Mouse (Mus musculus) forebrain, embryonic 15.5 days (tissue): ENCODE measurements around the gene Ephx4. TPM values are rescaled to one million over a fixed set of nuclear protein-coding genes. Genes with fewer than 3 reads are reported as not detected.
"Not testable (repeated sequence)": the region's sequence is repeated elsewhere in the genome, so short reads cannot be mapped to it uniquely, and the experiment has no call there.

ENCODE experiments used
- ATAC-seq: fragments of 200-750 bp; cut with Nextera tagmentation; replicated peaks from 2 replicates; pipeline ENCODE4 v1.8.0; 2017; ENCODE audit warnings: mild to moderate bottlenecking, moderate TSS enrichment, moderate library complexity
- H3K27ac ChIP-seq: fragments of 300-500 bp; sonication (generic); replicated peaks from 2 replicates; pipeline ENCODE4 v1.5.1; 2015; ENCODE audit warnings: mild to moderate bottlenecking, inconsistent platforms
- H3K27me3 ChIP-seq: fragments of 300-500 bp; sonication (generic); 2 replicates; pipeline ENCODE4 v1.6.1; 2015; ENCODE audit warnings: inconsistent platforms
- H3K36me3 ChIP-seq: fragments of 300-500 bp; sonication (generic); 2 replicates; pipeline ENCODE4 v1.6.1; 2015; ENCODE audit warnings: mild to moderate bottlenecking, inconsistent platforms
- H3K4me1 ChIP-seq: fragments of 300-500 bp; sonication (generic); 2 replicates; pipeline ENCODE4 v1.6.1; 2015; ENCODE audit warnings: inconsistent platforms
- H3K4me2 ChIP-seq: fragments of 300-500 bp; sonication (generic); replicated peaks from 2 replicates; pipeline ENCODE4 v1.6.1; 2015; ENCODE audit warnings: mild to moderate bottlenecking, inconsistent platforms
- H3K4me3 ChIP-seq: fragments of 300-500 bp; sonication (generic); 2 replicates; pipeline ENCODE4 v1.5.1; 2015; ENCODE audit warnings: mild to moderate bottlenecking, inconsistent platforms
- H3K9ac ChIP-seq: fragments of 300-500 bp; sonication (generic); replicated peaks from 2 replicates; pipeline ENCODE4 v1.6.1; 2015; ENCODE audit warnings: mild to moderate bottlenecking, inconsistent platforms
- H3K9me3 ChIP-seq: fragments of 300-500 bp; sonication (generic); 2 replicates; pipeline ENCODE4 v1.6.1; 2016; ENCODE audit warnings: inconsistent platforms
- WGBS: fragments of 180-500 bp; shearing (Covaris S2); methylation state at CpG from one replicate; pipeline ENCODE4 v1.1.7; 2015; ENCODE audit warnings: mixed read lengths; 5-methylcytosine and 5-hydroxymethylcytosine counted together
- polyA plus RNA-seq: library from polyadenylated mRNA; unstranded; fragments of >200 nt; fragmentation: Nextera tagmentation; extraction: Ambion mirVana; gene quantifications from 2 replicates; pipeline ENCODE4 v1.2.1, GENCODE M21; 2015

Ephx4 gene
- polyA plus RNA-seq: 6.0 and 7.4 TPM in 2 replicates

- no peak for ATAC-seq
- WGBS: 17% methylated on average over 5 of the region's 5 CpGs
- Histone ChIP-seq H3K9ac (peak within 1 kb of the TSS; percentile 59), H3K27ac (peak within 1 kb of the TSS; percentile 31; the same call in 1 of the 2 replicates), H3K4me1 (peaks cover 18% of the 10 kb centered on the region), H3K36me3 (no peaks in the 10 kb centered on the region), H3K27me3 (peaks cover 7% of the 10 kb centered on the region), H3K4me2 (peak within 1 kb of the TSS; percentile 97), H3K4me3 (peak within 1 kb of the TSS; percentile 63), H3K9me3 (no peaks in the 10 kb centered on the region)
Measured at GRCm38 (mm10) chr5:107402436-107402835, at the start of gene Ephx4. TSS of gene Ephx4 (plus strand) at chr5:107402736.

- no peak for ATAC-seq
- no peaks in the 10 kb centered on the region for H3K9me3 ChIP-seq
- no peak overlapping the region for H3K27ac ChIP-seq
- H3K4me1 ChIP-seq: no peaks in the 10 kb centered on the region
- H3K27me3 ChIP-seq: no peaks in the 10 kb centered on the region
- WGBS: 60% methylated on average over 3 of the region's 3 CpGs
- H3K36me3 ChIP-seq: no peaks in the 10 kb centered on the region
- no peak overlapping the region for H3K4me2 ChIP-seq
- H3K9ac ChIP-seq: no peak overlapping the region
- H3K4me3 ChIP-seq: no peak overlapping the region
Measured at GRCm38 (mm10) chr5:107353981-107354380, 48.6 kb upstream of the Ephx4 start.

- H3K9ac ChIP-seq: no peak overlapping the region
- H3K9me3 ChIP-seq: no peaks in the 10 kb centered on the region
- 50% methylated on average over 1 of the region's 1 CpGs for WGBS
Measured at GRCm38 (mm10) chr5:107355801-107356200, 46.7 kb upstream of the Ephx4 start.

GRCm38 (mm10) chr5:107357723-107358122 is 44.8 kb upstream of the Ephx4 start:
- 89% methylated on average over 8 of the region's 8 CpGs for WGBS
- Histone ChIP-seq H3K27ac (no peak overlapping the region), H3K4me3 (no peak overlapping the region), H3K4me2 (no peak overlapping the region), H3K27me3 (no peaks in the 10 kb centered on the region), H3K9me3 (no peaks in the 10 kb centered on the region), H3K9ac (no peak overlapping the region), H3K4me1 (peaks cover 10% of the 10 kb centered on the region; the same call in 1 of the 2 replicates), H3K36me3 (no peaks in the 10 kb centered on the region)
- no peak for ATAC-seq

More at GRCm38 (mm10) chr5:107355801-107356200, 46.7 kb upstream of the Ephx4 start:
- Histone ChIP-seq H3K27ac (no peak overlapping the region), H3K27me3 (no peaks in the 10 kb centered on the region), H3K4me1 (peaks cover 10% of the 10 kb centered on the region; the same call in 1 of the 2 replicates), H3K4me3 (no peak overlapping the region), H3K4me2 (no peak overlapping the region), H3K36me3 (no peaks in the 10 kb centered on the region)
- ATAC-seq: no peak

- Histone ChIP-seq H3K4me2 (peak overlapping the region; percentile 49), H3K36me3 (no peaks in the 10 kb centered on the region), H3K9ac (peak overlapping the region; percentile 55), H3K27me3 (no peaks in the 10 kb centered on the region), H3K9me3 (no peaks in the 10 kb centered on the region), H3K4me1 (peaks cover 10% of the 10 kb centered on the region; the same call in 1 of the 2 replicates), H3K27ac (peak overlapping the region; percentile 25; the same call in 1 of the 2 replicates), H3K4me3 (peak overlapping the region; percentile 59)
- ATAC-seq: peak; percentile 97
- under 1% methylated on average over 36 of the region's 40 CpGs for WGBS
Measured at GRCm38 (mm10) chr5:107359395-107360053, 43.0 kb upstream of the Ephx4 start.

- Histone ChIP-seq H3K4me3 (peak overlapping the region; percentile 59), H3K9me3 (no peaks in the 10 kb centered on the region), H3K9ac (peak overlapping the region; percentile 55), H3K27ac (0 out of 2 replicates have a peak overlapping the region, but pooled peaks have one; percentile 25), H3K4me1 (peaks cover 10% of the 10 kb centered on the region; the same call in 1 of the 2 replicates), H3K36me3 (no peaks in the 10 kb centered on the region), H3K4me2 (peak overlapping the region; percentile 49), H3K27me3 (no peaks in the 10 kb centered on the region)
- peak; percentile 11; the same call in 1 of the 2 replicates for ATAC-seq
- WGBS: 12% methylated on average over 8 of the region's 9 CpGs
Measured at GRCm38 (mm10) chr5:107360054-107360730, 42.3 kb upstream of the Ephx4 start.

- Histone ChIP-seq H3K4me2 (no peak overlapping the region), H3K4me1 (no peaks in the 10 kb centered on the region), H3K27ac (no peak overlapping the region), H3K4me3 (no peak overlapping the region), H3K9me3 (no peaks in the 10 kb centered on the region), H3K27me3 (no peaks in the 10 kb centered on the region), H3K9ac (no peak overlapping the region), H3K36me3 (no peaks in the 10 kb centered on the region)
- ATAC-seq: no peak
- WGBS: 58% methylated on average over 3 of the region's 3 CpGs
Measured at GRCm38 (mm10) chr5:107370040-107370439, 32.5 kb upstream of the Ephx4 start.

GRCm38 (mm10) chr5:107371335-107371734 is 31.2 kb upstream of the Ephx4 start:
- Histone ChIP-seq H3K36me3 (no peaks in the 10 kb centered on the region), H3K9ac (no peak overlapping the region), H3K9me3 (no peaks in the 10 kb centered on the region), H3K4me3 (no peak overlapping the region), H3K4me1 (no peaks in the 10 kb centered on the region), H3K27ac (no peak overlapping the region), H3K27me3 (no peaks in the 10 kb centered on the region), H3K4me2 (no peak overlapping the region)
- ATAC-seq: no peak
- 89% methylated on average over 5 of the region's 5 CpGs for WGBS

- no peaks in the 10 kb centered on the region for H3K9me3 ChIP-seq
- 93% methylated on average over 4 of the region's 4 CpGs for WGBS
- H3K4me3 ChIP-seq: no peak overlapping the region
- no peaks in the 10 kb centered on the region for H3K36me3 ChIP-seq
- no peak overlapping the region for H3K27ac ChIP-seq
- H3K27me3 ChIP-seq: no peaks in the 10 kb centered on the region
- no peak overlapping the region for H3K9ac ChIP-seq
- H3K4me1 ChIP-seq: no peaks in the 10 kb centered on the region
- ATAC-seq: no peak
- H3K4me2 ChIP-seq: no peak overlapping the region
Measured at GRCm38 (mm10) chr5:107373256-107373655, 29.3 kb upstream of the Ephx4 start.

- H3K27ac ChIP-seq, H3K9ac ChIP-seq, H3K4me1 ChIP-seq, H3K36me3 ChIP-seq, H3K4me2 ChIP-seq, H3K27me3 ChIP-seq, H3K4me3 ChIP-seq, ATAC-seq, H3K9me3 ChIP-seq: not testable (repeated sequence)
Measured at GRCm38 (mm10) chr5:107386448-107386847, 16.1 kb upstream of the Ephx4 start.

GRCm38 (mm10) chr5:107387788-107388187 is 14.7 kb upstream of the Ephx4 start:
- WGBS: 76% methylated on average over 1 of the region's 1 CpGs
- H3K9me3 ChIP-seq: no peaks in the 10 kb centered on the region
- no peaks in the 10 kb centered on the region for H3K27me3 ChIP-seq
- no peaks in the 10 kb centered on the region for H3K36me3 ChIP-seq
- H3K4me3 ChIP-seq: no peak overlapping the region
- H3K9ac ChIP-seq: no peak overlapping the region
- no peak overlapping the region for H3K4me2 ChIP-seq
- no peak overlapping the region for H3K27ac ChIP-seq
- no peaks in the 10 kb centered on the region for H3K4me1 ChIP-seq
- no peak for ATAC-seq

- no peak for ATAC-seq
- Histone ChIP-seq H3K4me2 (no peak overlapping the region), H3K9ac (no peak overlapping the region), H3K27ac (no peak overlapping the region), H3K4me1 (no peaks in the 10 kb centered on the region), H3K27me3 (no peaks in the 10 kb centered on the region), H3K36me3 (no peaks in the 10 kb centered on the region), H3K4me3 (no peak overlapping the region), H3K9me3 (no peaks in the 10 kb centered on the region)
- WGBS: 78% methylated on average over 2 of the region's 2 CpGs
Measured at GRCm38 (mm10) chr5:107389373-107389772, 13.2 kb upstream of the Ephx4 start.
